ENCODE assay signal across 9 mouse cellular contexts in genomic region chr9:45793697-45794096, GRCm38 (mm10).
"Had no signal": no experiment of that assay in that cellular context is flagged by ENCODE, and none has a peak within 500 bp of the region (broad histone marks: within the 10 kb centered on the region; RNA-seq: fewer than 3 reads in every experiment).

No protein-coding gene starts in this region.

- H3K9ac ChIP-seq: kidney, embryonic 15.5 days; limb, embryonic 13.5 days; liver, embryonic 14.5 days had no signal

- DNase-seq: kidney, adult 2 months; kidney, postnatal 14 days; left cerebral cortex, postnatal 4 days; lung, adult 18-20 months; thymus, postnatal 14 days had no signal

- H3K27ac ChIP-seq: kidney, embryonic 15.5 days; limb, embryonic 13.5 days; liver, embryonic 14.5 days; stomach, postnatal 0 days had no signal

- H3K4me3 ChIP-seq: kidney, embryonic 15.5 days; limb, embryonic 13.5 days had no signal

- H3K4me2 ChIP-seq: kidney, embryonic 15.5 days; limb, embryonic 13.5 days had no signal

- H3K9me3 ChIP-seq: kidney, embryonic 15.5 days; limb, embryonic 13.5 days had no signal

- H3K27me3 ChIP-seq: kidney, embryonic 15.5 days; limb, embryonic 13.5 days had no signal
